Mouse (Mus musculus): Measurements from ENCODE around the gene Nt5c. TPM values are rescaled to one million over a fixed set of nuclear protein-coding genes. Genes with fewer than 3 reads are reported as not detected.

Nt5c gene
- polyA plus RNA-seq, 1 experiment: 85.8 TPM

DNA sequence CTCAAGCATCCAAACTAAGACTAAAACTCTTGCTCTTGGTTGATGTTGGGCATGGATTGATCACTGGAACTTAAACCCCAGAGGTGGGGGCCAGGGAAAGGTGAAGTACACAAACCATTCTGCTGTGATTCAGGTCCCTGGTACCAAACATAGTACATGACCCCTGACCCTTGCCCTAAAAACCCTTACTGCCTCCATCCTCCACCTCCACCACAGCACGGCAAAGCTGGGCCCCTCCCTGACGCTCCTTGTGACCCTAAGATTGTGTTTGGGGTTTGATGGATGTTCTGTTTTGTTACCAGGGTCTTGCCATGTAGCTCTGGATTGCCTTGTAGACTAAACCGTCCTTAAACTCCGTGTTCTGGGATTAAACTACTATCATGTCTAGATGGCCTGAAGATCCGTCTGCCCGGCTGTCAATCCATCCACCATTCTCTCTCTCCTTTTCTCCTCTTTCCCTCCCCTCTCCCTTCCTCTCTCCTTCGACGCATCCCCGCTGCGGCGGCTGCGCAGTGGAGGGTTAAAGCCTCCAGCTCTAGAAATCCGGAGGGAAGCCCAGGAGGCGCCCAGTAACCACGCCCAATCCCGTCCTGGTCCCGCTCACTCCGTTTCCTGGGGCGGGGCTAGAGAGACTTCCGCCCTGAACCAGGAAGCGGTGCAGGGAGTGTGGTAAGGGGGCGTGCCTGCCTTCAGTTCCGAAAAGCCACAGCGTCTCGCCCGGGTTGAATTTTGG is 16.5 kb downstream of the Nt5c start, which contains the start of gene Armc7:
Gene Armc7 (plus strand): TSS at position 643 of the 733 bp plus-strand sequence.
- Histone ChIP-seq H3K4me1 (ENCODE audit: control insufficient read depth, insufficient read depth, low read length) (peaks cover 9% of the 10 kb centered on the region), H3K27ac (ENCODE audit: insufficient read depth, low read length) (peak within 1 kb of the TSS; percentile 78), H3K4me3 (ENCODE audit: insufficient read depth, low read length) (peak within 1 kb of the TSS; percentile 54)
- TF ChIP-seq CTCF (IDR thresholded peaks at IDR 0.05; ENCODE audit: extremely low read depth, insufficient read depth, low read length) (no peak), POLR2A (IDR thresholded peaks at IDR 0.05; ENCODE audit: extremely low read depth, insufficient read depth, low read length) (peak; percentile 84)

DNA sequence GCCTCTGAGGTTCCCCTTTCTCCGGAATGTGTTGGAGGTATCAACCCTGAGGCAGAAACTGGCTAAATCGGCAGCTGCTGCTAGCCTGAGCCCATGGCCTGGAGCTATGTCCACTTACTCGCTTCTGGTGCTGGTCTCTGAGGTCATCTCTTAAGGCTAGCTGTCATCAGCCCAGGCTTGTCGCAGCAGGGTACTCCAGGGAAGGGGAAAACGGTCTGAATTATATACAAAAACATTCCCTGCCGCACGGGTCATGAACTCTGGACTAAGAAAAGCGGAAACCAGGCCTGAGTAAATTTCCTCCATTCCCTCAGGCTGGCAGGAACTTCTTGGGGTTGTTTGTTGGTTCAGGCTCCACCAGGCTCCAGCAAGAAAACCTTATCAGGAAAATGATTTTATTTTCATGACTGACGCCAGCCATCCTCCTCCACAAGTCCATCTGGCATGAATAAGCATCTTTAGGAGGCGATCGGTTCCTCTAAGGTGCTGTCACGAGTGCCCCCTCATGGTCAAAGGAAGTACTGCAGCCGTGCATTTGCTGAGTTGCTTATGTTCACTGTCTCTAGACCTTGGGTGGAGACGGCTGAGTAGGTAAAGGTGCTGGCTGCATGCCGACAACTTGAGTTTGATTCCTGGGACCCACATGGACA is 17.9 kb downstream of the Nt5c start:
- TF ChIP-seq POLR2A (IDR thresholded peaks at IDR 0.05; ENCODE audit: extremely low read depth, insufficient read depth, low read length) (no peak; the same call in 1 of the 2 replicates), CTCF (IDR thresholded peaks at IDR 0.05; ENCODE audit: extremely low read depth, insufficient read depth, low read length) (peak; percentile 99)
- Histone ChIP-seq H3K4me3 (ENCODE audit: insufficient read depth, low read length) (no peak overlapping the region), H3K4me1 (ENCODE audit: control insufficient read depth, insufficient read depth, low read length) (peaks cover 8% of the 10 kb centered on the region), H3K27ac (ENCODE audit: insufficient read depth, low read length) (peak overlapping the region; percentile 50)

DNA sequence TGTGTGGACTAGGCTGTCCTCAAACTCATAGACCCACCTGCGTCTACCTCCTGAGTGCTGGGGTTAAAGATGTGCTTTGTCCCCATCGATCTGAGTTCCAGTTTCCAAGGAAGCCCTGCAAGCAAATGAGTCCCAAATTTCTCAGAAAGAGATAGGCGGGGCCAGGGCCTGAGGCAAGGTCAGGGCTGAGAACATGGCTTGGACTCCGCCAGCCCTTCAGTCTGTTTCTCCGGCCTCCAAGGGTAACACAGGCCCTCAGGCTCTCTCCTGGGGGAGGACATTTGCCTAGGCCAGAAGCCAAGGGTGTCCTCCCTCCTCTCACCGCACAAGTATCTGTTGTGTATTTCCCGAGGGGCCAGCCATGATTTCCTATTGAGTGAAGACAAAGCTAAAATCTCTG is 19.5 kb downstream of the Nt5c start:
- TF ChIP-seq POLR2A (IDR thresholded peaks at IDR 0.05; ENCODE audit: extremely low read depth, insufficient read depth, low read length) (no peak), CTCF (IDR thresholded peaks at IDR 0.05; ENCODE audit: extremely low read depth, insufficient read depth, low read length) (no peak)
- Histone ChIP-seq H3K4me3 (ENCODE audit: insufficient read depth, low read length) (no peak overlapping the region), H3K27ac (ENCODE audit: insufficient read depth, low read length) (no peak overlapping the region), H3K4me1 (ENCODE audit: control insufficient read depth, insufficient read depth, low read length) (peaks cover 5% of the 10 kb centered on the region; the same call in 1 of the 2 replicates)

DNA sequence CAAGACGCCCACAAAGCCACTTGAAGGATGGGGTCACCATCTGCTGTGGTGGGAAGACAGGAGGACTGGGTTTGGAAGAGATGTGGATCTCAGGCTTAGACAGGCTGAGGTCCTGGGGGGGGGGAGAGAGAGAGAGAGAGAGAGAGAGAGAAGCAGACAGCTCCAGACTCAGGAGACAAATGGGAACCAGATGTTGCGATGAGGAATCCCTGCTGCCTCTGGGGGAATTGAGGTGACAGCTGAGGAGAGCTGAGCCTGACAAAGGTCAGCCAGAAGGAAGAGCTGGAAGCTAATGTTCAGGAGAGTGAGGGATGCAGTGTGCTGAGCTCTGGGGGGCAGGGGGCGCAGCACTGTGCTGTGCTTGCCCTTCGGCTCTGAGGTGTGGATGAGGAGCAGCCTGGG is 24.4 kb downstream of the Nt5c start:
- Histone ChIP-seq H3K4me3 (ENCODE audit: insufficient read depth, low read length) (no peak overlapping the region), H3K27ac (ENCODE audit: insufficient read depth, low read length) (no peak overlapping the region), H3K4me1 (ENCODE audit: control insufficient read depth, insufficient read depth, low read length) (no peaks in the 10 kb centered on the region)
- TF ChIP-seq CTCF (IDR thresholded peaks at IDR 0.05; ENCODE audit: extremely low read depth, insufficient read depth, low read length) (no peak), POLR2A (IDR thresholded peaks at IDR 0.05; ENCODE audit: extremely low read depth, insufficient read depth, low read length) (no peak)

DNA sequence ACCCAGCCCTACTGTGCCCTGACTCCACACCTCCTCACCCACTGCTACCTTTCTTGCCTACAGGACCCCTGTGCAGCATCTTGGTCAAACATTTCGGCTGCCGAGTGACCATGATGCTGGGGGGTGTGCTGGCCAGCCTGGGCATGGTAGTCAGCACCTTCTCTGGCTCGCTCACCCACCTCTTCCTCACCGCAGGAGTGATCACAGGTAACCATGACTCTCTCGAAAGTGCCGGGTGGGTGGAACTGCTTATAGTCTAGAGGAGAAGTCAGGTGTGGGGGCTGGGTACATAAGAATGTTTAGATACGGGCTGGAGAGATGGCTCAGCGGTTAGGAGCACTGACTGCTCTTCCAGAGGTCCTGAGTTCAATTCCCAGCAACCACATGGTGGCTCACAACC is 26.8 kb downstream of the Nt5c start:
- H3K27ac ChIP-seq (ENCODE audit: insufficient read depth, low read length): no peak overlapping the region

DNA sequence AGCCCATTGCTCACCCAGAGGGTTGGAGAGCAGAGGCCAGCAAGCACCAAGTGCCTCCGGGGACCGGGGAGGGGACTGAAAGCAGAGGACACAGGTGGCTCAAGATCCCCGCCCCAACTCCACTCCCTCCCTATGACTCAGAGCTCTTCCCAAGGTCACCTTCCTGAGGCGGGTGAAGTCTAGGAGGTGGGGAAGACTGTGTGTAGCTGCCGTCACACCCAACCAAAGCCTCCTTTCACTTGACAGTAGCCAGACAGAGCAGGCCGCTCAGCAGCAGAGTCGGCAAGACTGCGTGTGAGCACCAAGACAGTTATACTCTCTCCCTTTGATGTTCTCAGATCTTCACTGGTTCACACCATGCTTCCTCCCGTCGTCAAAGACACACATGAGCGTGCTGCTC is 28.3 kb downstream of the Nt5c start:
- TF ChIP-seq CTCF (IDR thresholded peaks at IDR 0.05; ENCODE audit: extremely low read depth, insufficient read depth, low read length) (no peak), POLR2A (IDR thresholded peaks at IDR 0.05; ENCODE audit: extremely low read depth, insufficient read depth, low read length) (no peak)
- no peak overlapping the region for H3K27ac ChIP-seq (ENCODE audit: insufficient read depth, low read length)
- no peaks in the 10 kb centered on the region for H3K4me1 ChIP-seq (ENCODE audit: control insufficient read depth, insufficient read depth, low read length)
- no peak overlapping the region for H3K4me3 ChIP-seq (ENCODE audit: insufficient read depth, low read length)

More for the DNA sequence above, 26.8 kb downstream of the Nt5c start:
- H3K4me3 ChIP-seq (ENCODE audit: insufficient read depth, low read length): no peak overlapping the region
- H3K4me1 ChIP-seq (ENCODE audit: control insufficient read depth, insufficient read depth, low read length): no peaks in the 10 kb centered on the region
- no peak for TF ChIP-seq POLR2A (IDR thresholded peaks at IDR 0.05; ENCODE audit: extremely low read depth, insufficient read depth, low read length)
- no peak for TF ChIP-seq CTCF (IDR thresholded peaks at IDR 0.05; ENCODE audit: extremely low read depth, insufficient read depth, low read length)

DNA sequence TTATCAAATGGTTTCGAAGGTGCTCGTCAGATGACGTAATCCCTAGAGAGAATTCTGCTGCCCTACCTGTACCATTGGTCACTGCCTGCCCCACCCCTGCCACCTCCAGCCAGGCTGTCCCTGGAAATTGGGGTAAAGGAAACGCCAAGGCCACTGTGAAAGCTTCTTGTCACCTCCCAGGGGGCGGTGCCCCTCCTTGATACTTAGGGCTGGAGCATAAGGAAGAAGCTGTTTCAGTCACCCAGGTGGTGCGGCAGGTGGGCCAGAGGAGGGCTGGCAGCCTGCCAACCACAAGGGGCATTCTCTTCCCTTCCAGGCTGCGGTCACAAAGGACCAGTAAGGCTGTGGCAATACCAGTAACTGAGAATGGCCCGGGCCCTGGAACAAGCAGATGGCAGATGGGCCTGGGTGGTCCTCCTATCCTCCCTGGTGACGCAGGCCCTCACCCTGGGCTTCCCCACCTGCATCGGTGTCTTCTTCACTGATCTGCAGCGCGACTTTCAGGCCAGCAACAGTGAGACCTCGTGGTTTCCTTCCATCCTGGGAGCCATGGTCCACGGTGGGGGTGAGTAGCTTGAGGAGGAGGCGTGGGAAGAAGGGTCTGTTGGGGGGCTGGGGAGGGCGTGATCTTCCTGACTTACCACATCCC is 29.3 kb downstream of the Nt5c start, which contains the start of gene Slc16a5:
Gene Slc16a5 (plus strand): TSS at position 232 of the 649 bp plus-strand sequence.
- Histone ChIP-seq H3K4me3 (ENCODE audit: insufficient read depth, low read length) (no peak within 1 kb of the TSS), H3K27ac (ENCODE audit: insufficient read depth, low read length) (no peak within 1 kb of the TSS), H3K4me1 (ENCODE audit: control insufficient read depth, insufficient read depth, low read length) (no peaks in the 10 kb centered on the region)
- TF ChIP-seq CTCF (IDR thresholded peaks at IDR 0.05; ENCODE audit: extremely low read depth, insufficient read depth, low read length) (no peak), POLR2A (IDR thresholded peaks at IDR 0.05; ENCODE audit: extremely low read depth, insufficient read depth, low read length) (no peak)

DNA sequence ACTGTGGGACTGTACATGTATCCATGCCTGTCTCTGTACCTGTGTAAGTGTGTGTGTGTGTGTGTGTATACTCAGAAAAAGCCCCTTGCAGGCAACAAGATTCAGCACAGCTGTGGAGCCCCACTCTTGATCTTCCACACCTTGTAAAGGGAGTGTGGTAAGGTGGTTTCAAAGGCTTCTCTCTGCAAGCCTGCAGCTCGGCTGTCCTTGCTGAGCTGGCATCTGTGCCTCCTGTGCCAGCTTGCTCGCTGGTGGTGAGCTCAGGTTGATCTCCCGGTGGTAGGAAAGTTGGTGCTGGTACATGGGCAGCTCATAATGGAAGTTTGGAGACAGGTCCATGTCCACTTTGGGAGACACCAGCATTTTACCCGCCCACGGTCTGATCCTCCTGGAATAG is 29.8 kb downstream of the Nt5c start:
- Histone ChIP-seq H3K4me1 (ENCODE audit: control insufficient read depth, insufficient read depth, low read length) (no peaks in the 10 kb centered on the region), H3K4me3 (ENCODE audit: insufficient read depth, low read length) (no peak overlapping the region), H3K27ac (ENCODE audit: insufficient read depth, low read length) (no peak overlapping the region)
- no peak for TF ChIP-seq POLR2A (IDR thresholded peaks at IDR 0.05; ENCODE audit: extremely low read depth, insufficient read depth, low read length)
- TF ChIP-seq CTCF (IDR thresholded peaks at IDR 0.05; ENCODE audit: extremely low read depth, insufficient read depth, low read length): no peak

DNA sequence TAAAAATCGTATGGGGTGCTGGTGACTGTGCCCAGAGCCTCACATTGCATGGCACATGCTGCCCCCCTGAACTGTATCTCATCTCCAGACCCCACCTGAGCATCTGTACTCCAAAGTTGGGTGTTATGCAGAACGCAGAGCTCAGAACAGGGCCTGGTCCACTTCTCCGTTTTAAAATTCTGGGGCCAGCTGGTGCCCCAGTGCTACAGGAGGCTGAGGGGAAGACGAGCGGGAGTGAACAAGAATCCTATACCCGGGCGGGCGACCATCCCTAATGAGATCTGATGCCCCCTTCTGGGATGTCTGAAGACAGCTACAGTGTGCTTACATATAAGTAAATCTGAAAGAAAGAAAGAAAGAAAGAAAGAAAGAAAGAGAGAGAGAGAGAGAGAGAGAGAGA is 30.7 kb downstream of the Nt5c start:
- H3K4me3 ChIP-seq (ENCODE audit: insufficient read depth, low read length): no peak overlapping the region
- H3K4me1 ChIP-seq (ENCODE audit: control insufficient read depth, insufficient read depth, low read length): no peaks in the 10 kb centered on the region
- no peak for TF ChIP-seq POLR2A (IDR thresholded peaks at IDR 0.05; ENCODE audit: extremely low read depth, insufficient read depth, low read length)
- TF ChIP-seq CTCF (IDR thresholded peaks at IDR 0.05; ENCODE audit: extremely low read depth, insufficient read depth, low read length): no peak
- H3K27ac ChIP-seq (ENCODE audit: insufficient read depth, low read length): no peak overlapping the region
